ENCODE assay signal across 22 mouse cellular contexts in genomic region chr17:71633350-71633749, GRCm38 (mm10). TPM values are rescaled to one million over a fixed set of nuclear protein-coding genes. Genes with fewer than 3 reads are reported as not detected.
A peak's percentile ranks its signal among the peaks of the same experiment; 100 is the strongest.
DNase-seq lines count a peak whose midpoint lies in the region; ATAC-seq and TF ChIP-seq lines count a peak whose summit lies in the region.
"Had no signal": no experiment of that assay in that cellular context is flagged by ENCODE, and none has a peak within 500 bp of the region (broad histone marks: within the 10 kb centered on the region; RNA-seq: fewer than 3 reads in every experiment).

No protein-coding gene starts in this region.

- H3K4me3 ChIP-seq in heart, embryonic 12.5 days = no peak overlapping the region
- no peak overlapping the region for H3K4me3 ChIP-seq in cerebellum, adult 2 months (replicated peaks; ENCODE audit: insufficient read depth, low read depth, low read length)
- no peak overlapping the region for H3K4me3 ChIP-seq in forebrain, embryonic 13.5 days
- H3K4me3 ChIP-seq: embryonic facial prominence, embryonic 10.5 days; forebrain, embryonic 15.5 days; heart, embryonic 10.5 days; heart, embryonic 15.5 days; hindbrain, embryonic 15.5 days had no signal

- TF ChIP-seq POLR2A in cerebellum, adult 2 months (IDR thresholded peaks at IDR 0.05; ENCODE audit: borderline replicate concordance, insufficient read depth, low read length) = no peak

- H3K27ac ChIP-seq in heart, embryonic 12.5 days (ENCODE audit: poor library complexity, severe bottlenecking) = no peak overlapping the region
- no peak overlapping the region for H3K27ac ChIP-seq in cerebellum, adult 2 months (ENCODE audit: insufficient read depth, low read length)
- H3K27ac ChIP-seq in forebrain, embryonic 13.5 days = no peak overlapping the region
- H3K27ac ChIP-seq: embryonic facial prominence, embryonic 10.5 days; forebrain, embryonic 15.5 days; heart, embryonic 10.5 days; heart, embryonic 15.5 days; hindbrain, embryonic 15.5 days had no signal

- ATAC-seq in heart, embryonic 12.5 days (ENCODE audit: insufficient number of reproducible peaks, low FRiP score) = no peak
- no peak for ATAC-seq in forebrain, embryonic 13.5 days
- ATAC-seq: activated CD4-positive, CD25-positive, alpha-beta regulatory T cell, adult 4 months; forebrain, embryonic 15.5 days; intestine, embryonic 16.5 days; Patski had no signal

- H3K9me3 ChIP-seq in heart, embryonic 12.5 days (replicated peaks) = no peaks in the 10 kb centered on the region
- H3K9me3 ChIP-seq in forebrain, embryonic 13.5 days (replicated peaks) = no peaks in the 10 kb centered on the region
- H3K9me3 ChIP-seq: embryonic facial prominence, embryonic 10.5 days; forebrain, embryonic 15.5 days; heart, embryonic 10.5 days; heart, embryonic 15.5 days; hindbrain, embryonic 15.5 days had no signal

- 88% methylated on average over 8 of the region's 8 CpGs for WGBS in heart, embryonic 12.5 days
- WGBS in cerebellum, adult 2 months = 20% methylated on average over 8 of the region's 8 CpGs
- WGBS in forebrain, embryonic 13.5 days = 88% methylated on average over 8 of the region's 8 CpGs

- no peaks in the 10 kb centered on the region for H3K27me3 ChIP-seq in heart, embryonic 12.5 days (replicated peaks)
- H3K27me3 ChIP-seq in cerebellum, adult 2 months (ENCODE audit: control insufficient read depth, insufficient read depth, low read length) = no peaks in the 10 kb centered on the region
- H3K27me3 ChIP-seq in forebrain, embryonic 13.5 days = no peaks in the 10 kb centered on the region
- H3K27me3 ChIP-seq: forebrain, embryonic 15.5 days; heart, embryonic 15.5 days; hindbrain, embryonic 15.5 days; Patski had no signal

- H3K4me2 ChIP-seq in heart, embryonic 12.5 days = no peak overlapping the region
- no peak overlapping the region for H3K4me2 ChIP-seq in forebrain, embryonic 13.5 days
- H3K4me2 ChIP-seq: forebrain, embryonic 15.5 days; heart, embryonic 15.5 days; hindbrain, embryonic 15.5 days had no signal

- H3K4me1 ChIP-seq in heart, embryonic 12.5 days (replicated peaks) = peaks cover 3% of the 10 kb centered on the region; the same call in 1 of the 2 replicates
- H3K4me1 ChIP-seq in cerebellum, adult 2 months (ENCODE audit: control insufficient read depth, insufficient read depth, low read length) = peaks cover 11% of the 10 kb centered on the region
- H3K4me1 ChIP-seq in forebrain, embryonic 13.5 days = no peaks in the 10 kb centered on the region
- H3K4me1 ChIP-seq: embryonic facial prominence, embryonic 10.5 days; forebrain, embryonic 15.5 days; heart, embryonic 10.5 days; heart, embryonic 15.5 days; hindbrain, embryonic 15.5 days had no signal

- no peak for TF ChIP-seq CTCF in cerebellum, adult 2 months (IDR thresholded peaks at IDR 0.05; ENCODE audit: borderline replicate concordance, insufficient read depth, low read depth, low read length)

- DNase-seq in heart, adult 11 months = peak; percentile 48
- peak; percentile 65 to 77 for DNase-seq in cerebellum, adult 2 months
- DNase-seq in cerebellum, postnatal 10 days = peak; percentile 52 to 58
- DNase-seq in lung, postnatal 10 days = no peak
- no peak for DNase-seq in thymus, postnatal 36 days
- no peak for DNase-seq in urinary bladder, postnatal 4 days (ENCODE audit: low spot score in 2 of 2)
- DNase-seq: adrenal gland, postnatal 14 days; gastrocnemius, postnatal 36 days; heart, adult 18-20 months; heart, postnatal 14 days; kidney, adult 2 months had no signal

- H3K36me3 ChIP-seq in heart, embryonic 12.5 days = peaks cover 86% of the 10 kb centered on the region
- H3K36me3 ChIP-seq in forebrain, embryonic 13.5 days (ENCODE audit: poor library complexity, severe bottlenecking) = peaks cover 86% of the 10 kb centered on the region

- no peak overlapping the region for H3K9ac ChIP-seq in heart, embryonic 12.5 days
- H3K9ac ChIP-seq in forebrain, embryonic 13.5 days = no peak overlapping the region
- H3K9ac ChIP-seq: forebrain, embryonic 15.5 days; heart, embryonic 15.5 days; hindbrain, embryonic 15.5 days had no signal

RNA-seq across cellular contexts. Expression of gene Wdr43, which starts 17.7 kb away (rescaled TPM):
- 54.6 and 56.7 TPM in 2 replicates for polyA plus RNA-seq in heart, embryonic 12.5 days (2016; fragmentation: Nextera tagmentation; extraction: Ambion mirVana)
- polyA plus RNA-seq in cerebellum, adult 2 months (2012; rRNA removed) = 26.0 and 26.8 TPM in 2 replicates
- 54.6 and 60.7 TPM in 2 replicates for polyA plus RNA-seq in forebrain, embryonic 13.5 days (2015; fragmentation: Nextera tagmentation; extraction: Ambion mirVana)

RNA-seq across cellular contexts. Expression of gene Togaram2, which starts 39.7 kb away (rescaled TPM):
- 2.7 and 2.9 TPM in 2 replicates for polyA plus RNA-seq in heart, embryonic 12.5 days (2016; fragmentation: Nextera tagmentation; extraction: Ambion mirVana)
- polyA plus RNA-seq in cerebellum, adult 2 months (2012; rRNA removed) = 1.1 and 1.9 TPM in 2 replicates
- 0.22 and 0.52 TPM in 2 replicates for polyA plus RNA-seq in forebrain, embryonic 13.5 days (2015; fragmentation: Nextera tagmentation; extraction: Ambion mirVana)
- polyA plus RNA-seq: activated CD4-positive, CD25-positive, alpha-beta regulatory T cell, adult 4 months; C2C12 had no signal

Comparison
In these comparisons a context has a peak if more than half of its experiments do, and no peak if none do; other contexts are left out.
1. DNase-seq: peak in heart, adult 11 months (single experiment), cerebellum, adult 2 months (2 of 2) and cerebellum, postnatal 10 days (2 of 2); none in lung, postnatal 10 days (single experiment), thymus, postnatal 36 days (0 of 2) and urinary bladder, postnatal 4 days (0 of 2).